Mouse (Mus musculus): ENCODE measurements around the gene Rfx7. TPM values are rescaled to one million over a fixed set of nuclear protein-coding genes. Genes with fewer than 3 reads are reported as not detected.

The Rfx7 gene
- polyA plus RNA-seq (2012; rRNA removed) = 5.9 and 6.4 TPM in 2 replicates

DNA sequence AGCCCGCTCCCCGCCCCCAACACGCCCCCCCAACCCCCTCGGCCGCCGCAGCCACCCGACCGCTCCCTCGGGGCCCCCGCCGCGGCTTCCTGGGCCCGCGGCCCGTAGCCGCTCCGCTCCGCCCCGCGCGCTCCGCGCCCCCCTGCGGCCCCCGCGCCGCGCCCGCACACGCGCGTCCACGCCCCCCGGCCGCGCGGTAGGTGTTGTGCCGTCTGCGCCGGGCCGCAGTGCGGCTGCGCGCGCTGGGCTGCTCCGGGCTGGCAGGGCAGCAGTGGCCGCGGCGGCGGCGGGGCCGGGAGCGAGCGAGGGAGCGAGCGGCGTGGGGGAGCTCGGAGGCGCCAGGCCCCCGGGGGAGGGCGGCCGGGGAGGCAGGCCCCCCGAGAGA, at the start of gene Rfx7:
Rfx7 (plus strand) TSS at position 245 of the 385 bp plus-strand sequence.
- peak; percentile 83 for DNase-seq
- Histone ChIP-seq H3K4me1 (ENCODE audit: control insufficient read depth, insufficient read depth, low read length) (peaks cover 7% of the 10 kb centered on the region; the same call in 1 of the 2 replicates), H3K27me3 (replicated peaks; ENCODE audit: control insufficient read depth, insufficient read depth, low read length) (no peaks in the 10 kb centered on the region), H3K36me3 (ENCODE audit: control insufficient read depth, insufficient read depth, low read length) (no peaks in the 10 kb centered on the region), H3K4me3 (ENCODE audit: insufficient read depth, low read depth, low read length) (peak within 1 kb of the TSS; percentile 75), H3K27ac (ENCODE audit: insufficient read depth, low read depth, low read length) (peak within 1 kb of the TSS; percentile 87)
- no peak for TF ChIP-seq CTCF (conservative IDR thresholded peaks at IDR 0.05; ENCODE audit: insufficient read depth, insufficient read length, low read depth, low read length)
- no peak for TF ChIP-seq POLR2A (IDR thresholded peaks at IDR 0.05; ENCODE audit: low read depth, low read length)
- WGBS = 2% methylated on average over 63 of the region's 63 CpGs

DNA sequence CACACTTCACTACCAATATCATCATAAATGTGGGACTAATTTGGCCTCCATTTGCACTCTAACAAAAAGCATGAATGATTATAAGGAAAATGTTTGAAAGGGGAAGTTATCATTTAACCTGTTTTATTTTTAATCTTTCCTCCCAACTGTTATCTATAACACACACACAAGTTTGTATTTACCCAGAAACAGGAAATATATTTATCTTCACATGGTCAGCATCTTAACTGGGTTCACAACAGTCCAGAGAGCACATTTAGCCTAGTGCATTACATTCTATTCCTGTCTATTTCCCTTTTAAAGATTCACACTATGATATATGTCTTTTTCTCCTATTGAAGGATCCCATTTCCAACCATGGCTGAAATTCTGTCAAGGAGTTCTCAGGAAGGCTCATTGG, 43.5 kb upstream of the Rfx7 start:
- peaks cover 3% of the 10 kb centered on the region; the same call in 1 of the 2 replicates for H3K4me1 ChIP-seq (ENCODE audit: control insufficient read depth, insufficient read depth, low read length)
- no peaks in the 10 kb centered on the region for H3K27me3 ChIP-seq (replicated peaks; ENCODE audit: control insufficient read depth, insufficient read depth, low read length)
- no peak for DNase-seq
- H3K4me3 ChIP-seq (ENCODE audit: insufficient read depth, low read depth, low read length) = no peak overlapping the region
- TF ChIP-seq POLR2A (IDR thresholded peaks at IDR 0.05; ENCODE audit: low read depth, low read length) (no peak), CTCF (conservative IDR thresholded peaks at IDR 0.05; ENCODE audit: insufficient read depth, insufficient read length, low read depth, low read length) (no peak)
- H3K36me3 ChIP-seq (ENCODE audit: control insufficient read depth, insufficient read depth, low read length) = no peaks in the 10 kb centered on the region
- no peak overlapping the region for H3K27ac ChIP-seq (ENCODE audit: insufficient read depth, low read depth, low read length)

DNA sequence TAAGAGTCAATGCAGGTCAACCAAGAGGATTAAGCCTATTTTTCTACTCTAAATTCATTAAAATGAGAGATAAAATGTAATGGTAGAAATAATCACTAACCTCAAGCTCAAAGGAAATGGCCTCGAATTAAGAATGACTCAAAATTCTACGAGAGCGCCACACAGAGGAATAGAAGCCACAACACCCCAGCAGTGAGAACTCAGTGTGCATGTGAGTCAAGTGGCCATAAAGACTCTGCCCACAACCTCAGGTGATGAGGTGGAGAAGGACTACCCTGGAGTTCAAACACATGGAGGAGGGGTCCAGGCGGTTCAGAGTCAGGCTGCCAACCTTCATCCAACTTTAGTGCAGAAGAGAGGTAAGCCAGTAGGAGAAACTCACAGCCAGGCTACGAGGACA, 42.9 kb upstream of the Rfx7 start:
- Histone ChIP-seq H3K4me1 (ENCODE audit: control insufficient read depth, insufficient read depth, low read length) (peaks cover 3% of the 10 kb centered on the region; the same call in 1 of the 2 replicates), H3K27me3 (replicated peaks; ENCODE audit: control insufficient read depth, insufficient read depth, low read length) (no peaks in the 10 kb centered on the region), H3K4me3 (ENCODE audit: insufficient read depth, low read depth, low read length) (no peak overlapping the region), H3K27ac (ENCODE audit: insufficient read depth, low read depth, low read length) (no peak overlapping the region), H3K36me3 (ENCODE audit: control insufficient read depth, insufficient read depth, low read length) (no peaks in the 10 kb centered on the region)
- WGBS = 91% methylated on average over 5 of the region's 5 CpGs
- TF ChIP-seq POLR2A (IDR thresholded peaks at IDR 0.05; ENCODE audit: low read depth, low read length) (no peak), CTCF (conservative IDR thresholded peaks at IDR 0.05; ENCODE audit: insufficient read depth, insufficient read length, low read depth, low read length) (no peak)
- no peak for DNase-seq

GRCm38 (mm10) chr9:72491559-72492193, 40.4 kb upstream of the Rfx7 start:
- Histone ChIP-seq H3K36me3 (ENCODE audit: control insufficient read depth, insufficient read depth, low read length) (no peaks in the 10 kb centered on the region), H3K4me1 (ENCODE audit: control insufficient read depth, insufficient read depth, low read length) (peaks cover 3% of the 10 kb centered on the region; the same call in 1 of the 2 replicates), H3K4me3 (ENCODE audit: insufficient read depth, low read depth, low read length) (peak overlapping the region; percentile 95), H3K27me3 (replicated peaks; ENCODE audit: control insufficient read depth, insufficient read depth, low read length) (no peaks in the 10 kb centered on the region), H3K27ac (ENCODE audit: insufficient read depth, low read depth, low read length) (0 out of 2 replicates have a peak overlapping the region, but pooled peaks have one; percentile 13)
- peak; percentile 96 for DNase-seq
- TF ChIP-seq POLR2A (IDR thresholded peaks at IDR 0.05; ENCODE audit: low read depth, low read length) (peak; percentile 18), CTCF (conservative IDR thresholded peaks at IDR 0.05; ENCODE audit: insufficient read depth, insufficient read length, low read depth, low read length) (no peak)
- WGBS = under 1% methylated on average over 32 of the region's 32 CpGs

DNA sequence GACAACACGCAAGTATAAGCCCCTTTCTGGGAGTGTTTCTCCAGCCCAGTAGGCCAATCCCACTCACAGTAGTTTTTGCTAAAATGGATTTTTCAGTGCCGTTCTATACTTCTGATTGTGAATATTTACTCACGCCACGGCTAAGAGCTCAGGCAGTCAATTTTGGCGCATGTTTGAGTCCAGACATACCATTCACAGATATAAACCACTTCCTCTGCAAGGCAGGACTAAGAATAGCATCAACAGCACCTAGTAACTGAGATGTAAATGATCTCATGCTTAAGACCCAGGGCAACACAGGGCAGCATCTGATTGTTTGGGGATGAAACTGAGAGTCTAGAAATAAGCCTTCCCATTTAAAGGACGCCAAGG, 39.9 kb upstream of the Rfx7 start, which contains the start of gene Tex9:
Tex9 (minus strand) TSS at position 19 of the 372 bp plus-strand sequence.
- no peak for DNase-seq
- peak within 1 kb of the TSS; percentile 95 for H3K4me3 ChIP-seq (ENCODE audit: insufficient read depth, low read depth, low read length)
- H3K4me1 ChIP-seq (ENCODE audit: control insufficient read depth, insufficient read depth, low read length) = peaks cover 3% of the 10 kb centered on the region; the same call in 1 of the 2 replicates
- H3K27ac ChIP-seq (ENCODE audit: insufficient read depth, low read depth, low read length) = 0 out of 2 replicates have a peak within 1 kb of the TSS, but pooled peaks have one; percentile 13
- no peaks in the 10 kb centered on the region for H3K27me3 ChIP-seq (replicated peaks; ENCODE audit: control insufficient read depth, insufficient read depth, low read length)
- 9% methylated on average over 6 of the region's 6 CpGs for WGBS
- TF ChIP-seq CTCF (conservative IDR thresholded peaks at IDR 0.05; ENCODE audit: insufficient read depth, insufficient read length, low read depth, low read length) (no peak), POLR2A (IDR thresholded peaks at IDR 0.05; ENCODE audit: low read depth, low read length) (no peak)
- no peaks in the 10 kb centered on the region for H3K36me3 ChIP-seq (ENCODE audit: control insufficient read depth, insufficient read depth, low read length)

GRCm38 (mm10) chr9:72493465-72493864, 38.6 kb upstream of the Rfx7 start:
- peaks cover 3% of the 10 kb centered on the region; the same call in 1 of the 2 replicates for H3K4me1 ChIP-seq (ENCODE audit: control insufficient read depth, insufficient read depth, low read length)
- DNase-seq = no peak
- no peak for TF ChIP-seq CTCF (conservative IDR thresholded peaks at IDR 0.05; ENCODE audit: insufficient read depth, insufficient read length, low read depth, low read length)
- TF ChIP-seq POLR2A (IDR thresholded peaks at IDR 0.05; ENCODE audit: low read depth, low read length) = no peak
- no peak overlapping the region for H3K27ac ChIP-seq (ENCODE audit: insufficient read depth, low read depth, low read length)
- no peaks in the 10 kb centered on the region for H3K27me3 ChIP-seq (replicated peaks; ENCODE audit: control insufficient read depth, insufficient read depth, low read length)
- WGBS = 92% methylated on average over 2 of the region's 2 CpGs
- no peaks in the 10 kb centered on the region for H3K36me3 ChIP-seq (ENCODE audit: control insufficient read depth, insufficient read depth, low read length)
- H3K4me3 ChIP-seq (ENCODE audit: insufficient read depth, low read depth, low read length) = no peak overlapping the region

GRCm38 (mm10) chr9:72493984-72494685, 37.9 kb upstream of the Rfx7 start:
- H3K27ac ChIP-seq (ENCODE audit: insufficient read depth, low read depth, low read length) = no peak overlapping the region
- WGBS = 75% methylated on average over 3 of the region's 3 CpGs
- no peak overlapping the region for H3K4me3 ChIP-seq (ENCODE audit: insufficient read depth, low read depth, low read length)
- H3K36me3 ChIP-seq (ENCODE audit: control insufficient read depth, insufficient read depth, low read length) = no peaks in the 10 kb centered on the region
- H3K4me1 ChIP-seq (ENCODE audit: control insufficient read depth, insufficient read depth, low read length) = peaks cover 3% of the 10 kb centered on the region; the same call in 1 of the 2 replicates
- TF ChIP-seq POLR2A (IDR thresholded peaks at IDR 0.05; ENCODE audit: low read depth, low read length) = no peak
- no peak for TF ChIP-seq CTCF (conservative IDR thresholded peaks at IDR 0.05; ENCODE audit: insufficient read depth, insufficient read length, low read depth, low read length)
- no peaks in the 10 kb centered on the region for H3K27me3 ChIP-seq (replicated peaks; ENCODE audit: control insufficient read depth, insufficient read depth, low read length)
- peak; percentile 27 for DNase-seq
